Mouse (Mus musculus): ENCODE data around the gene Atp8b3. TPM values are rescaled to one million over a fixed set of nuclear protein-coding genes. Genes with fewer than 3 reads are reported as not detected.
A peak's percentile ranks its signal among the peaks of the same experiment; 100 is the strongest.

Gene Atp8b3
- total and polyA plus RNA-seq, 2 experiments from 2014 or later, result 0.05 to 0.46 TPM

GRCm38 (mm10) chr10:80526172-80526571 lies 12.8 kb downstream of the Atp8b3 start:
- H3K9ac ChIP-seq, result no peak overlapping the region
- no peak overlapping the region for H3K4me2 ChIP-seq (ENCODE audit: low read depth)
- ATAC-seq (peak; percentile 68), DNase-seq (peak; percentile 23)
- no peak overlapping the region for H3K27ac ChIP-seq (ENCODE audit: low read depth, low read length)
- no peak for TF ChIP-seq CTCF (IDR thresholded peaks at IDR 0.05; ENCODE audit: low read depth)
- no peaks in the 10 kb centered on the region for H3K27me3 ChIP-seq (ENCODE audit: insufficient read depth, low read length)
- no peaks in the 10 kb centered on the region for H3K36me3 ChIP-seq (ENCODE audit: insufficient read depth)
- H3K9me3 ChIP-seq (ENCODE audit: low read length), result no peaks in the 10 kb centered on the region
- WGBS, result 22% methylated on average over 9 of the region's 9 CpGs
- H3K4me3 ChIP-seq (ENCODE audit: low read depth, low read length), result no peak overlapping the region
- H3K4me1 ChIP-seq (ENCODE audit: insufficient read depth), result no peaks in the 10 kb centered on the region

- peak; percentile 37; the same call in 1 of the 2 replicates for TF ChIP-seq CTCF (IDR thresholded peaks at IDR 0.05; ENCODE audit: low read depth)
- H3K4me2 ChIP-seq (ENCODE audit: low read depth), result no peak overlapping the region
- H3K9me3 ChIP-seq (ENCODE audit: low read length), result no peaks in the 10 kb centered on the region
- 92% methylated on average over 7 of the region's 7 CpGs for WGBS
- ATAC-seq (no peak), DNase-seq (no peak)
- no peak overlapping the region for H3K4me3 ChIP-seq (ENCODE audit: low read depth, low read length)
- H3K27ac ChIP-seq (ENCODE audit: low read depth, low read length), result no peak overlapping the region
- H3K27me3 ChIP-seq (ENCODE audit: insufficient read depth, low read length), result no peaks in the 10 kb centered on the region
- no peak overlapping the region for H3K9ac ChIP-seq
- H3K4me1 ChIP-seq (ENCODE audit: insufficient read depth), result no peaks in the 10 kb centered on the region
- H3K36me3 ChIP-seq (ENCODE audit: insufficient read depth), result no peaks in the 10 kb centered on the region
Observed at GRCm38 (mm10) chr10:80523299-80523698, 15.6 kb downstream of the Atp8b3 start.

GRCm38 (mm10) chr10:80519287-80519686 lies 19.6 kb downstream of the Atp8b3 start:
- 76% methylated on average over 2 of the region's 2 CpGs for WGBS

GRCm38 (mm10) chr10:80513739-80514138 lies 25.2 kb downstream of the Atp8b3 start:
- no peak for TF ChIP-seq CTCF (IDR thresholded peaks at IDR 0.05; ENCODE audit: low read depth)
- H3K4me3 ChIP-seq (ENCODE audit: low read depth, low read length), result no peak overlapping the region
- H3K9me3 ChIP-seq (ENCODE audit: low read length), result no peaks in the 10 kb centered on the region
- no peak overlapping the region for H3K4me2 ChIP-seq (ENCODE audit: low read depth)
- H3K4me1 ChIP-seq (ENCODE audit: insufficient read depth), result no peaks in the 10 kb centered on the region
- DNase-seq, result no peak
- WGBS, result 5% methylated on average over 19 of the region's 19 CpGs
- H3K27ac ChIP-seq (ENCODE audit: low read depth, low read length), result no peak overlapping the region
- 0 out of 2 replicates have a peak overlapping the region, but pooled peaks have one; percentile 18 for H3K9ac ChIP-seq
- no peak for ATAC-seq
- H3K27me3 ChIP-seq (ENCODE audit: insufficient read depth, low read length), result peaks cover 11% of the 10 kb centered on the region
- H3K36me3 ChIP-seq (ENCODE audit: insufficient read depth), result no peaks in the 10 kb centered on the region

More at GRCm38 (mm10) chr10:80519287-80519686, 19.6 kb downstream of the Atp8b3 start:
- Histone ChIP-seq H3K4me3 (ENCODE audit: low read depth, low read length) (no peak overlapping the region), H3K4me1 (ENCODE audit: insufficient read depth) (no peaks in the 10 kb centered on the region), H3K9me3 (ENCODE audit: low read length) (no peaks in the 10 kb centered on the region), H3K9ac (no peak overlapping the region), H3K36me3 (ENCODE audit: insufficient read depth) (no peaks in the 10 kb centered on the region), H3K27me3 (ENCODE audit: insufficient read depth, low read length) (peaks cover 9% of the 10 kb centered on the region; the same call in 1 of the 2 replicates), H3K4me2 (ENCODE audit: low read depth) (no peak overlapping the region), H3K27ac (ENCODE audit: low read depth, low read length) (no peak overlapping the region)
- no peak for DNase-seq
- TF ChIP-seq CTCF (IDR thresholded peaks at IDR 0.05; ENCODE audit: low read depth), result peak; percentile 34; the same call in 1 of the 2 replicates
- no peak for ATAC-seq

- H3K27me3 ChIP-seq (ENCODE audit: insufficient read depth, low read length), result peaks cover 20% of the 10 kb centered on the region
- TF ChIP-seq CTCF (IDR thresholded peaks at IDR 0.05; ENCODE audit: low read depth), result no peak
- H3K4me1 ChIP-seq (ENCODE audit: insufficient read depth), result no peaks in the 10 kb centered on the region
- DNase-seq (no peak), ATAC-seq (no peak)
- H3K36me3 ChIP-seq (ENCODE audit: insufficient read depth), result no peaks in the 10 kb centered on the region
- no peaks in the 10 kb centered on the region for H3K9me3 ChIP-seq (ENCODE audit: low read length)
- WGBS, result 49% methylated on average over 10 of the region's 10 CpGs
- no peak overlapping the region for H3K4me3 ChIP-seq (ENCODE audit: low read depth, low read length)
- H3K27ac ChIP-seq (ENCODE audit: low read depth, low read length), result no peak overlapping the region
- H3K9ac ChIP-seq, result no peak overlapping the region
- H3K4me2 ChIP-seq (ENCODE audit: low read depth), result no peak overlapping the region
Observed at GRCm38 (mm10) chr10:80510273-80510660, 28.7 kb downstream of the Atp8b3 start.

GRCm38 (mm10) chr10:80509412-80510272 lies 29.3 kb downstream of the Atp8b3 start:
- Histone ChIP-seq H3K27ac (ENCODE audit: low read depth, low read length) (no peak overlapping the region), H3K9me3 (ENCODE audit: low read length) (no peaks in the 10 kb centered on the region), H3K4me3 (ENCODE audit: low read depth, low read length) (no peak overlapping the region), H3K36me3 (ENCODE audit: insufficient read depth) (no peaks in the 10 kb centered on the region), H3K27me3 (ENCODE audit: insufficient read depth, low read length) (peaks cover 21% of the 10 kb centered on the region), H3K9ac (no peak overlapping the region), H3K4me2 (ENCODE audit: low read depth) (peak overlapping the region; percentile 42), H3K4me1 (ENCODE audit: insufficient read depth) (no peaks in the 10 kb centered on the region)
- peak; percentile 83 for DNase-seq
- WGBS, result 8% methylated on average over 20 of the region's 20 CpGs
- TF ChIP-seq CTCF (IDR thresholded peaks at IDR 0.05; ENCODE audit: low read depth), result peak; percentile 93
- peak; percentile 82 for ATAC-seq

GRCm38 (mm10) chr10:80506222-80506621 lies 32.7 kb downstream of the Atp8b3 start:
- Histone ChIP-seq H3K36me3 (ENCODE audit: insufficient read depth) (no peaks in the 10 kb centered on the region), H3K9me3 (ENCODE audit: low read length) (no peaks in the 10 kb centered on the region), H3K9ac (no peak overlapping the region), H3K4me3 (ENCODE audit: low read depth, low read length) (no peak overlapping the region), H3K27ac (ENCODE audit: low read depth, low read length) (no peak overlapping the region), H3K27me3 (ENCODE audit: insufficient read depth, low read length) (peaks cover 44% of the 10 kb centered on the region), H3K4me1 (ENCODE audit: insufficient read depth) (no peaks in the 10 kb centered on the region), H3K4me2 (ENCODE audit: low read depth) (no peak overlapping the region)
- DNase-seq, result peak; percentile 80
- TF ChIP-seq CTCF (IDR thresholded peaks at IDR 0.05; ENCODE audit: low read depth), result peak; percentile 82
- peak; percentile 63; the same call in 1 of the 2 replicates for ATAC-seq
- WGBS, result 1% methylated on average over 11 of the region's 11 CpGs
